Mouse (Mus musculus): Measurements from ENCODE around the gene 1700023F06Rik.
"Not testable (repeated sequence)": the region's sequence is repeated elsewhere in the genome, so short reads cannot be mapped to it uniquely, and the experiment has no call there.

Gene 1700023F06Rik

GRCm38 (mm10) chr11:103222718-103223117, 14.4 kb upstream of the 1700023F06Rik start:
- not testable (repeated sequence) for DNase-seq (ENCODE audit: low read depth, low spot score)

GRCm38 (mm10) chr11:103221437-103221836, 13.1 kb upstream of the 1700023F06Rik start:
- DNase-seq (ENCODE audit: low read depth, low spot score): no peak

- DNase-seq (ENCODE audit: low read depth, low spot score): no peak
Observed at GRCm38 (mm10) chr11:103219995-103220394, 11.6 kb upstream of the 1700023F06Rik start.

GRCm38 (mm10) chr11:103219259-103219658, 10.9 kb upstream of the 1700023F06Rik start:
- no peak for DNase-seq (ENCODE audit: low read depth, low spot score)

GRCm38 (mm10) chr11:103218517-103218901, 10.2 kb upstream of the 1700023F06Rik start:
- no peak for DNase-seq (ENCODE audit: low read depth, low spot score)

GRCm38 (mm10) chr11:103217790-103218516, 9.6 kb upstream of the 1700023F06Rik start, which contains the start of gene Spata32:
TSS of gene Spata32 (minus strand) at chr11:103218432.
- peak; percentile 59 for DNase-seq (ENCODE audit: low read depth, low spot score)

- DNase-seq (ENCODE audit: low read depth, low spot score): no peak
Observed at GRCm38 (mm10) chr11:103215355-103215754, 7.0 kb upstream of the 1700023F06Rik start.

GRCm38 (mm10) chr11:103213712-103214111, 5.4 kb upstream of the 1700023F06Rik start:
- DNase-seq (ENCODE audit: low read depth, low spot score): peak; percentile 48

- peak; percentile 73 for DNase-seq (ENCODE audit: low read depth, low spot score)
Observed at GRCm38 (mm10) chr11:103210291-103210690, 1.9 kb upstream of the 1700023F06Rik start.

GRCm38 (mm10) chr11:103206203-103206602, 2.2 kb downstream of the 1700023F06Rik start:
- DNase-seq (ENCODE audit: low read depth, low spot score): no peak

- no peak for DNase-seq (ENCODE audit: low read depth, low spot score)
Observed at GRCm38 (mm10) chr11:103202376-103202775, 6.0 kb downstream of the 1700023F06Rik start.

- no peak for DNase-seq (ENCODE audit: low read depth, low spot score)
Observed at GRCm38 (mm10) chr11:103201664-103202063, 6.7 kb downstream of the 1700023F06Rik start.

GRCm38 (mm10) chr11:103198911-103199803, 9.2 kb downstream of the 1700023F06Rik start:
- peak; percentile 85 for DNase-seq (ENCODE audit: low read depth, low spot score)

- no peak for DNase-seq (ENCODE audit: low read depth, low spot score)
Observed at GRCm38 (mm10) chr11:103198339-103198738, 10.0 kb downstream of the 1700023F06Rik start.

- DNase-seq (ENCODE audit: low read depth, low spot score): no peak
Observed at GRCm38 (mm10) chr11:103197340-103197739, 11.0 kb downstream of the 1700023F06Rik start.

GRCm38 (mm10) chr11:103195656-103196055, 12.7 kb downstream of the 1700023F06Rik start:
- no peak for DNase-seq (ENCODE audit: low read depth, low spot score)

GRCm38 (mm10) chr11:103195236-103195635, 13.1 kb downstream of the 1700023F06Rik start:
- DNase-seq (ENCODE audit: low read depth, low spot score): no peak

- no peak for DNase-seq (ENCODE audit: low read depth, low spot score)
Observed at GRCm38 (mm10) chr11:103193825-103194168, 14.6 kb downstream of the 1700023F06Rik start.

GRCm38 (mm10) chr11:103192956-103193824, 15.2 kb downstream of the 1700023F06Rik start:
- DNase-seq (ENCODE audit: low read depth, low spot score): peak; percentile 56

GRCm38 (mm10) chr11:103192230-103192955, 16.0 kb downstream of the 1700023F06Rik start:
- peak; percentile 16 for DNase-seq (ENCODE audit: low read depth, low spot score)

GRCm38 (mm10) chr11:103184891-103185290, 23.5 kb downstream of the 1700023F06Rik start:
- DNase-seq (ENCODE audit: low read depth, low spot score): peak; percentile 48
